Mouse (Mus musculus) urinary bladder, postnatal 4 days (tissue): ENCODE results near the gene Srrt.

Experiments
- DNase-seq, 2 experiments: peaks; one replicate each; pipeline ENCODE4 v3.0.0; 2021 to 2022; ENCODE audit warnings: low spot score in 2 of 2

Gene Srrt

DNA sequence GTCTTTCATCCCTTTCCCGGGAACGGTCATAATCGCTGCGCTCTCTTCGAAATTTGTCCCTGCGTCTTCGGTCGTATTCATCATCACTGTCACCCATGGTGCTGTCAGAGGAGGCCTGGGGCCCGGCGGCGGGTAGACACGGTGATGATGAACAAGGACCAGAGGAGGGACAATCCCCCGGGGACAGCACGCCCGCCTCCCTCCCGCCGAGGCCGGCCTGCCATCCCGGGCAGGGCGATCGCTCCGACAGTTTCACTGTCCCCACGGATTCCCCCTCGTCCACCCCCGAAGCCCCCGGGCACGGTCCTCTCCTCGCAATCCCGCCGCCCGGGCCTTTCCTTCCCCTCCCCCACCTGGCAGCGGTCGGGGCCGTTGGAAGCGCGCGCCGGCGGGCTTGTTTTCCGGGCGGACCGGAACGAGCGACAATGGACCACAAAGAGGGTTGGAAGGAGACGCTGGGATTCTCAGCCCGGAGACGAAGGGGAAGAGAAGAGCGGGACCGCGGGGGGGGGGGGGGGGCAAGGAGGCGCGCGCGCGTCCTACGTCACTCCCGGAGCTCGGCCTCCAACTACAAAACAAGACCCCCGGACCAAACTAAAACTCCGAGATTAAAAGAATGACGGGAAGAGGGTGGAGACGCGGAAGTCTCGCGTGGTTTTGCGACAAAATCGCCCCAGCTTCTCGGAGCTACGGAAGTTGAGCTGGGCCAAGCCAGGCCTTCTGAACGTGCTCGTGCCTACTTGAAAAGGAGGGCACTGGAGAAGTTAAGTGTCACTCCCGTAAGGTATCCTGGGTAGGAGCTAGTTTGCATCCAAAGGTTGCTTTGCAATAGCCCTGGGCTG lies at the start of gene Srrt:
Srrt (minus strand) TSS at position 604 of the 842 bp plus-strand sequence.
- DNase-seq = peak; percentile 87 to 89

DNA sequence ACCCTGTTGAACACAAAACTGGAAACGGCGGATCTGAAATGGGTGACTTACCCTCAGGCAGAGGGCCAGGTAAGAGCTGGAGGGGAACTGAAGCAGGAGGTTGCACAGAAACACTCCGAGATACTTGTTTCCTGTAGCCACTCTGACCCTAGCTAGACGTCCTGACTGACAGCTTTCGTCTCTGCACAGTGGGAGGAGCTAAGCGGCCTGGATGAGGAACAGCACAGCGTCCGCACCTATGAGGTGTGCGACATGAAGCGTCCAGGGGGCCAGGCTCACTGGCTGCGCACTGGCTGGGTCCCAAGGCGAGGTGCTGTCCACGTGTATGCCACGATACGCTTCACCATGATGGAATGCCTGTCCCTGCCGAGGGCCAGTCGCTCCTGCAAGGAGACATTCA lies 46.6 kb upstream of the Srrt start:
- no peak for DNase-seq

DNA sequence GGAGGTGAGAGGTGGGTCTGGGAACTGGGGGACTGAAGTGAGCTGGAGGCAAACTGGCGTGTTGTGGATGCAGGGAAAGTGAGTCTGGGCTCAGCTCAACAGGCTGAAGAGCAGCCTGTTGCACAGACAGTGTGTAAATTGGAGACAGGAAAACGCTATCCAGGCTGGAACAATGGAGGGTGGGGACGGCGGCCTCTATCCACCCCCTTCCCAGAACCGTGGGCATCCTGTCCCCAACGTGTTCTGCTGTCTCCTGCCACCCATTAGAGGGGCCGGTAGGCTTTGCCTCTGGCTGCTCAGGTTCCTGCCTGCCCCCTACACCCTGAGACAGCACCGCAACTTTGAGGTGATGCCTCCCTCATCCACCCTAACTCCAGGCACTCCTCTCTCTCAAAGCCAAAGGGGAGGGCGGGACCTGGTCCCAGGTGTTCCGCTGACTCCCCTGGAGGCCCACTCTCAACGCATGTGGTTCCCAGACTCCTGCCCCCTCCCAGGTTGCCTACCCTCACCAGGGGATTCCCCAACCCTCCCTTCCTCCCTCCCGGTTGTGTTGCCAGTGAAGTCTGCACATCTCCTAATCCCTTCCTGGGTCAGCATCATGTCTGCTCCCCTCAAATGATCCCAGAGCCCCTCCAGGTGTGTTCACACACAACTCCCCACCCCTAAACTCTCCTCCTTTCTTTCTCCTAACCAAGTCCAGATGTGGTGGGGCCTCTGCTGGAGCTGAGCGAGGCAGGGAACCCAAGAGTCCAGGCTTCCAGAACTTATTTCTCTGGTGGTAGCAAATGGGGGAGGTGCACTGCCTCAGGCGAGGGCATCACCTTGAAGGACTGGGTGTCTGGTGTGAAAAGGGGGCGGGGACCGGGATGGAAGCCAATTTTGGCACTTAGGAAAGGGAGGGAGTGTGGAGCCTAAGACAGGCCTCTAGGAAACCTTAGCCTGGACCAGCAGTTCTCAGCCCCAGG lies 44.8 kb upstream of the Srrt start:
- DNase-seq = no peak

DNA sequence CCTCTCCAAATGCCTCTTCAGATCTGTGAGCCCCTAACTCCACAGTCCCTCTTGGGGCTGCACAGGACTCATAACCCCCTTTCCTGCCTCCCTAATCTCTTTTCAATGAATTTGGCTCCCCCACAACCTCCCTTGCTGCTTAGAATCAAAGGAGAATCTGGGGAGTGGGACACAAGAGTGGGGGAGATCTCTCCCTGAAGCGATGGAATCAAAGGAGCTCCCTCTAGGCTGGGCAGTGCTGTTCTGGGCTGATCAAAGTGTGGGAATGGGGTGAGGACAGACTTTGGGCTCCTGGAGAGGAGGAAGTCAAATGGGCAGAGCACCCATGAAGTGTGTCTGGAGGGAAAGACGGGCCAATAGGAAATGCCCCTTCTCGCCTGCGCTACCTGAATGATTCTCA lies 43.9 kb upstream of the Srrt start:
- no peak for DNase-seq

DNA sequence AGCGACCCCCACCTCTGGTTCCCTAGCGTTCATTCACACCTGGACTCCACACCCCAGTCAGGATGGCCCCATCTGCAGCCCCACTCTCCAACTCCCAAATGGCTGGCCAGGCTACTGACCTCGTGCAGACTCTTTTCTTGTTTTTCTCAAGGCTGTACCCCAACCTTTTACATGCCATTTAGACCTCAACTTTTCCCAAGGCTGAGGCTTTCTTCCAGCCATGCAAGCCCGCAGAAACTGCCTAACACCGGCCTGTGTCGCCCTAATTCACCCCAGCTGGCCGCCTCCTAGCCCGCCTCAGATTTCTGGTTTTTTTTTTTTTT lies 43.5 kb upstream of the Srrt start:
- no peak for DNase-seq

DNA sequence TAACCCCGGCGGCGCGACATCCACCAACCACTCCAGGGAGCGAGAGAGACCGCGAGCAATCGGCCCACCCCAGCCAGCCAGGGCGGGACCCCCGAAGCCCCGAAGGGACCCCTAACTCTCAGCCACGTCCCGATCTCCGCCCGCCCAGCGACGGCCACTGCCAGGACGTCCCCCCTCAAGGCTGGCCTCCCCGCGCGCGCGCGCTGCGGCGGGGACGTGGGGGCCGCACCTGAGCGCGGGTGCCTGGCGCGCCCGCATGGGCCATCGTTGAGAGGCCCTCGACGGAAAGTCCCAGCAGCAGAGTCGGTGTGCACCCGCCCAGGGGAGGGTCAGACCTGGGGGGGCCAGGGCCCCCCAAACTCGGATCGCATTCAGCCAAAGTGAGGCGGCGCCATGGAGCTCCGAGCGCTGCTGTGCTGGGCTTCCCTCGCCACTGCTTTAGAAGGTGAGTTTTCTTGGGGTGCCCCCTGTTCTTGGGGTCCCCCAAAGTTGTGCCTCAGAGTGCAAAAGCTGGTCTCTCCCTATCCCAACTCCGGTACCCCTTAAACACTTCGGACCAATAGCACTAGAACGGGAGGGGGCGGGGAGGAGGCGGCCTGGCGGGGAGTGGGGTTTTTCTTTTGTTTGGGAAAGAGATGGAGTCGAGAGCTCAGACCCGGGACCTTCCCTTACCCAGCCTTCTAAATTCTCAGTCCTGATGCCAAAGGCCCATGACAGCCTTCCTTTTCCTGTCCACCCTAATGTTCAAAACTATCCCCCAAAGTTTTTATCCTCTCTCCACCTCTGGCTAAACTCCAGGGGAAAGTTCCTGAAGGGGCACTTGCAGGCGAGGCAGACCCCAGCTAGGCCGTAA lies 43.0 kb upstream of the Srrt start:
- no peak for DNase-seq

DNA sequence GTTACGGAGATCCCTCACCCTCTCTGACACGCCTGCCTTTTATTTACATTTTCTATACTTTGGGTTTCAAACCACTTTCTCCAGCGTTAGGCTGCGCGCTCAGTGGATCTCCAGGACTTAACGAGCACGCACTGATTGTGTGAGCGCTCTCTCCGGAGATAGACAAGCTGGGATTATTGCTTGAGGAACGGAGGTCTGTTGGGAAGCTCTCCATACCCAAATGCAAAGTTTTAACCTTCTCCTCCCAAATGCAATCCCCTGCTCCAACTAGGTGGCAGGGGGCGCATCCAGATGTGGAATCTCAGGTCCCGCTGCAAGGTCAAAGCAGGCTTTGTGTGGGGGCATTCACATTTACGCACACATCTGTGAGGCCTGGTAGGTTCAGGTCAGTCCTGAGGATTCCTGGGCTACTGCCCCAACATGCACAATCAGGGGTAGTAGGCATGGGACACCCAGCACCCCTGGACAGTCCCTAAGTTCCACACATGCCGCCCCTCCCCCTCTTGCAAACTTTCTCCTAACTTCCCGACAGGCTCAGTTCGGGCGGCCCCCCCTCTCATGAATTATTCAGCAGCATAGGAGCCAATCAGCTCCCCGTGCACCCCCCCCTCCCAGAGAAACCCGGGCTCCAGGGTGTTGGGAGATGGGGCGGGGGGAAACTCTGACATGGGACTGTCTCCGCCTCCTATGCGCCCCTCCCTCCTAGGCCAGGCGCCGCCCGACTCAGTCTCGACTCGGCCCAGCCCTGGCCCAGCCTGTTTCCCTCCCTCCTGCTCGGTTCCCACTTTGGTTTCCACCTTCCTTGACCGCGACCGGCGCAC lies 42.1 kb upstream of the Srrt start, which contains the start of gene Ephb4:
Ephb4 (plus strand) TSS at position 726 of the 821 bp plus-strand sequence.
- DNase-seq = peak; percentile 92 to 93

DNA sequence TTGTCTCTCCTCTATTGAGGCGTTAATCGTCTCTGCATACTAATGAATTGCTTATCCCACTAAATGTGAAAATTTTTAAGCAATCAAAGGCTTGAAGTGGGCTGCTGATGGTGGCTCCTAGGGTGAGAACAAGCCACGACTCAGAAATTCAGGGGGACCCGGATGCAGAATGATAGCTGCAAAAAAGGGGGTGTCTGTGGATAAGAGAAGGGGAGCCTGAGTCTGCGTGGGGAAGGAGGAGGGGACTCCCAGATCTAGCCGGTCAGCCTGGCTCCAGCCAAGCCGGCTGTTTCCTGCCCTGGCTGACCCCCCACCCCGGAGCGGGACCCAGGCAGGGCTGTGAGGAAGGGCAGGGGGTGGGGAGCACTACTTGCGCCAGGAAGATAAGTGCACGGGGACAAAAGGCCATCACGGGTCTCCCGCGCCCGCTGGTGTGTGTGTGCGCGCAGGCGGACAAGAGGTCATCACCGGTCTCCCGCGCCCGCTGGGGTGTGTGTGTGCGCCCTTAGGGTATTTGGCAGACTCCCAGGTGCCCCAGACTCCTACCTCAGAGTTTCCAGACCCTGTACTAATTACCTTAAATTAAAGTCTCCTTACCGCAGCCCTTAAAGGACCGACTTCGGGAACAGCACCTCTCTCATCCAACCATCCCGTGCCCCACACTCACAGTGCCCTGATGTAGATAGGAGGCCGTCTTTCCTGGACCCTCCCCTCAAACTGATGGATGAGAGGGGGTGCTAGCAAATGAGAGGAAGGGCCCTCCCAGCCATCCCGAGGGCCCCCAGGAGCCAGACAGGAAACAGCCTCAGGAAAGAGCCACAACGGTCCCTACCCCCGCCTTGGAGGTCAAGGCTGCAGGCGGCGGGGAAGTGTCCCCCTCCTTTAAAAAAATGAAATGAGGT lies 41.3 kb upstream of the Srrt start:
- DNase-seq = no peak

DNA sequence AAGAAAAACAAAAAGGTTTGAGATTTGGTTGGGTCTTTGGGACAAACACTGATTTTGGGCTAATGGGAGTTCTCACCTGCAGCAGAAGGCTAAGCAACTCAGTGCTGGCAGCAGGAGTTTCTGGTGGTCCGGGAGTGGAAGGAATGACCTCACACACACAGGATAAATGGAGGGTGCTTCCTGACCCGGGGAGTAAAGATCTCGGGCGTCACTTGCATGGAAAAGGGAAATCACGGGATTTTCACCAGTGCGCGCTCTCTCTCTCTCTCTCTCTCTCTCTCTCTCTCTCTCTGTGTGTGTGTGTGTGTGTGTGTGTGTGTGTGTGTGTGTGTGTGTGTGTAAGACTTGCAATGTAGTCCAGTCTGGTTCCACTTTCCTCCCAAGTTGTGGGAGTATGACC lies 40.4 kb upstream of the Srrt start:
- no peak for DNase-seq

DNA sequence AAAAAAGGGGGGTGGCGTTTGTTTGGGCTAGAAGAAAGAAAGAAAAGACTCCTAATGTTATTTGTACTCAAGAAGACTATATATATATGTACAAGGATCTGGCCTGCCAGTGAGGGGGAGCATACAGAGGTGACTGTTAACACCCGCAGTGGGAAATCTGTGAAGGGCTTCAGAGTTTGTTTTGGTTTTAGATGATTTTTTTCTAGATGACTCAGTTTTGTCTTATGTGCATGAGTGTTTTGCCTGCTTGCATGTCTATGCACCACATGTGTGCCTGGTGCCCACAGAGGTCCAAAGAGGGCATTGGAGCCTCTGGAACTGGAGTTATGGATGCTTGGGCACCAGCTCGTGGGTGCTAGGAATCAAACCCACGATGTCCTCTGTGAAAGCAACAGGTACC lies 39.5 kb upstream of the Srrt start:
- no peak for DNase-seq

DNA sequence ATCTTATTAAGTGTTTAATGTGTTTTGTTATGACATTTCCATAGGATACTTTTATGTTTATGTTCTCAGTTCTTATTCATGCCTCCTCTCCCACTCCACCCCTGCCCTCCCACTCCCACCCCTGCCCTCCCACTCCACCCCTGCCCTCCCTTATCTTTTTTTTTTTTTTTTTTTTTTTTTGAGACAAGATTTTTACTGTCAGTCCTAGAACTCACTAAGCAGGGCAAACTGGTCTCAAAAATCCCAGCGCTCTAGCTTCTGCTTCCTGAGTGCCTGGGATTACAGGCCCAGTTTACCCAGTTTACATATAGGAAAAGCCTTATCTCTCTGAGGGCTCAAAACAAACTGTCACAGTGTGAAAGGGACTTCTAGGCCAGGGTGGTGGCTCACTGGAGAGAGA lies 38.9 kb upstream of the Srrt start:
- no peak for DNase-seq

DNA sequence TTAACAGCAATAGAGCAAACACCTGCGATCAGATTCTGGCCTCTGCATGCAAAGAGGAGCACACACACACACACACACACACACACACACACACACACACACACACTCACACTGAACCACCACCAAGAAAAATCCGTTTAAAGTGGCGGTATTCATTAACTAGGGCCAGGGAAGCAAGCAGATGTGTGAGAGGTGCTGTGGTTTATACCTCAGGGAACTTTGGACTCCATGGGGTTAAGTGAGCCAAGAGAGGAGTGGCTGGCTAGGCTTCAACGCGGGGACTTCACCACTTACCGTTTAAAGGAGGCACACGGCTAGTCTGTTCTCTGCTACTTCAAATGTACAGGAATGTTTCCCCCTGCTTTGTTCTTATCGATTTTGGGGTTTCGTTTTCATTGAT lies 38.3 kb upstream of the Srrt start:
- DNase-seq = no peak

DNA sequence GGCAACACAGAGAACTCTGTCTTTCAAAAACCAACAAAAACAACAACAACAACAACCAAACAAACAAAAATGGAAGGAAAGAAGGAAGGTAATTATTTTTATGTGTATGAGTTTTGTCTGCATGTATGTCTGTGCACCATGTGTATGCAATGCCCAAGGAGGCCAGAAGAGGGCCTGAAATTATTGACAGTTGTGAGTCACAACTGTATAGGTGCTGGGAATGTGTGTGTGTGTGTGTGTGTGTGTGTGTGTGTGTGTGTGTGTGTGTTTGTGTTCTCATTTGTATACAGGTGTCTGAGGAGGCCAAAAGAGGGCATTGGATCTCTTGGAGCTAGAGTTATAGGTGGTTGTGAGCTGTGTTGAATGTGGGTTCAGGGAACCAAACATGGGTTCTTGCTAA lies 36.4 kb upstream of the Srrt start:
- DNase-seq = no peak

DNA sequence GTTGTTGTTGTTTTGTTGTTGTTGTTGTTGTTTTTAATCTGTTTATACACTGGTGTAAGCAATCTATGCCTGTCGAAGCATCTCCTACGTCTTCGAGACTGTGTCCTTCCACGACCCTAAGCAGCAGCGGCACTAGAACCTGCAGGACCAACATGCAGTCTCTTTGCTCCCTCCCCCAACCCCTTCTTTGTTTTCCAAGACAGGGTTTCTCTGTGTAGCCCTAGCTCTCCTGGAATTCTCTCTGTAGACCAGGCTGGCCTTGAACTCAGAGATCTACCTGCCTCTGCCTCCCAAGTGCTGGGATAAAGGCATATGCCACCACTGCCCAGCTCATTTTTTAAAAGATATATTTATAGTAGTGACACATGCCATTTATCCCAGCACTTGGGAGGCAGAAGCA lies 35.9 kb upstream of the Srrt start:
- no peak for DNase-seq

DNA sequence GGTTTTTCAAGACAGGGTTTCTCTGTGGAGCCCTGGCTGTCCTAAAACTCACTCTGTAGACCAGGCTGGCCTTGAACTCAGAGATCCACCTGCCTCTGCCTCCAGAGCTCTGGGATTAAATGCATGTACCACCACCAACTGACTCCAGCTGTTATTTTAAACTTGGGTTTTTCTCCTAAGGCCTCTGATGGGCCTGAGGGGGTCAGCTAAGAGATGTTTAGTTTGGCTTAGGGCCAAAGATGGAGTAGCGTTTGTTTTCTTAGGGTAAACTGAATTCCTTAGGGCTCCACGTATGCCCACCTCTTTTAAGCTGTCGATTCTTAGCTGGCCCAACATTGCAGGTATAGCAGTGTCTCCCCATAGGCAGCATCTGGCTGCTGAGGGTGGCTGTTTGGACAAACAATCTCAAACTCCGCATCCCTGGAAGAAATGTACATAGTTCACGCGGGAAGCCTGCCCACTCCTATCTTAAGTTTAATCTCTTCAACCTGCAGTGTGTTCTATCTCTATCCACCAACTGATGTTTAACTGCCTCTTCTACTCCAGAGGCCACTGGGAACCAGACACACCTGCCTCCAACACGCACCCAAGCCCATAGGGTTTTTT lies 35.0 kb upstream of the Srrt start:
- no peak for DNase-seq

DNA sequence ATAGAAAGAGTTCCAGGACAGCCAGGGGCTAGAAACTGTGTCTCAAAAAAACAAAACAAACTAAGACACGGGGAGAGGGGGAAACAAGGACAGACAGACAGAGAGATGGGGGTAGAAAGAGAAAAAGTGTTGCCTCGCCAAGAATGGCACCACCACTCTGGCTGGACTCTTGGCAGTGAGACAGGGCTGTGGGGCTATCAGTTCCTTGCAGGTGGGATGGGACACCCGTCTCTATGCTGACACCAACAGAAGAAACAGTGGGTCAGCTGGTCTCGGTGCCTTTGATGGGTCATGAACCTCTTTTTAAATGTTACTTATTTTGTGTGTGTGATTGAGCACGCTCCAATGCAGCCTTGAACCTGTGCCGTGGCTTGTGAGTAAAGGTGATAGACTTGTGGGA lies 32.7 kb upstream of the Srrt start:
- no peak for DNase-seq

DNA sequence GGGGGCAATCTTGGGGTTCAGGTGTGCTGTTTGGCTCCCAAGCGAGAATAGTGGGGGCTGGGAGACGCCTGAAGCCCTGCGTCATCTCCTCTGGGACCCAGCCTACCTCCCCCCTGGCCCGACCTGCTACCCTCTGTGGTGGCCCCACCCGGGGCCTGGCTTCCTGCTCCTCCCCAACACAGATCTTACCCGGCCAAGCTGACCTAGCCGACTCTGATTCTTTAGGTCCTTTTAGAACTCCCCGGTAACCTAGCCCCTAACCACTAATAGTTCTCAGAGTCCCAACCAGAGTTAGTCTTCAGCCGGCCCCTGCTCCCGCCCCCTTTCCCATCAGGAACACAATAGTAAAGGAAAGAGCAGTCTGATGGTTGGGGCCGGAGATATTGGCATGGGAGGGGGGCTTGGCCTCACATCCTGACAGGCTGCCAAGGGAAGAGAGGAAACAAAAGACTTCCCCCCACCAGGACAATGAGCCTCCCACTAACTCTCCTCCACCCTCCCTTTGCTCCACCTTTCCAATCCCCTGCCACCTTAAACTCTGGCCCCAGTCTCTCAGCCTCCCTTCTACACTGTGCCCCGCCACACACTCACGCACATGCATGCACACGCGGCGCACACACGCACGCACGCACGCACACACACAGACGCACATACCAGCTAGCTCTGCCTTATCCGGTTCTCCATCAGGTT lies 32.0 kb upstream of the Srrt start:
- DNase-seq = no peak

DNA sequence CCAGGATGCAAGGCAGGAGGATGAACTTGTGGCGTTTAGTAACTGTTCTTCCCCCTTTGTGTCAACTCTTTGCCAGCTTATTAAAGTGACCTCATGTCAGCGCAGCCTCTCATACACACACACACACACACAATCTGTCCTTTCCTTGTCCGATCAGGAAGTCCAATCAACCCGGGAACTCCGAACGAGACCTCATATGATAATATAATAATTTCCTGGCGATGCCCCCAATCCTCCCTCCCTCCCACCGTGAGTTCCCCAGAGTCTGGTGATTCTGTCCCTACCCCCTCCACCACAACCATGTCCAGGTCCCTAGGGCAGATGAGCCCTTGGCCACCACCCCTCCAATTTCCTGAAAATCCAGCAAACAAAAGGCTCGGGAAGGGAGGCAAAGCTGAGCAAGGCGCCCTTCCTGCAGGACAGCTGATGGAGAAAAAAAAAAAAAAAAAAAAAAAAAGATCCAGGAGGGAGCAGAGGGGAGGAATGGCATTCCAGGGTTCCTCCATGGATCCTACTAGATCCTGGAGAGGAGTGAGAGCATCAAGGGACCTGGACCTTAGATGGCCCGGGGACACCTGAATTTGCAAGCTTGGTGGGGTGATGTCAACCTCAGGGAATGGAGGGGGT lies 31.3 kb upstream of the Srrt start:
- DNase-seq = no peak

DNA sequence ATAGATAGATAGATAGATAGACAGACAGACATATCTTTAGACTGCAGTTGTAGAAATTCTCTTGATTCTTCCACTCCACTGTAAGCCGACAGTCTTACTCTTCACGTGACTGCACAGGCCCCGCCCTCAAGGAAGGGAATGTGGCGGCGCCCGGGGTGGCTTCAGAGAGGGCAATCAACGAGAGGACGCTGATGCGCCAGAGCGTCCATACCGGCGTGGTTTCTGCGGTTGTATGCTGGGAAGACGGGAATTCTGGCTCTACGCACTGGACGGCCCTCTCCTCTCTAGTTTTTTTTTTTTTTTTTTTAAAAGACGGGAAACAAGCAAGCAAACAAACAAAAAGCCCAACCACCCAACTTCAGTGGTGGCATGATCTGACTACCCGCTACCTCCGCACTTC lies 30.8 kb upstream of the Srrt start:
- DNase-seq = peak; percentile 89 to 92
